Mouse (Mus musculus) urinary bladder, postnatal 36 days (tissue): ENCODE measurements at regions not wholly inside any gene's neighbourhood (a gene's known extent, or its start where the extent isn't known, plus 50 kb on each side); places are given as distances from the start of the nearest gene placed in this dataset.
A peak's percentile ranks its signal among the peaks of the same experiment; 100 is the strongest.

ENCODE experiments used
- DNase-seq, 2 experiments: peaks; one replicate each; pipeline ENCODE4 v3.0.0; 2022; ENCODE audit warnings: low spot score in 2 of 2, mixed read lengths in 1 of 2

DNA sequence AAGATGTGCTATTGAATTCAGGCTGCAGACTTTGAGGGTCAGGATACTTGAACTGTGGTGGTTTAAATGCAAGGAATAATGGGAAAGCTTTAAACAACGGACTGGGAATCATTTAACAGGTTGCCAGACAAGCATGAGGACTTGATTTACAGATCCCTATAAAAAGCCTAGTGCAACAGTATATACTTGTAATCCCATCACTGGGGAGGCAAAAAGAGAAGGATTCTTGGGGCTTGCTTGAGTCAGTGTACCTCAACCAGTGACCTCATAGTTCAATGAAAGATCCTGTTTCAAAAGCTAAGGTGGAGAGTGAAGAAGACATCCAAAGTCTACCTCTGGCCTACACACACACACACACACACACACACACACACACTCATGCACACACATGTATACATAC, 99.8 kb downstream of the Lrrn1 start:
- DNase-seq, result no peak

DNA sequence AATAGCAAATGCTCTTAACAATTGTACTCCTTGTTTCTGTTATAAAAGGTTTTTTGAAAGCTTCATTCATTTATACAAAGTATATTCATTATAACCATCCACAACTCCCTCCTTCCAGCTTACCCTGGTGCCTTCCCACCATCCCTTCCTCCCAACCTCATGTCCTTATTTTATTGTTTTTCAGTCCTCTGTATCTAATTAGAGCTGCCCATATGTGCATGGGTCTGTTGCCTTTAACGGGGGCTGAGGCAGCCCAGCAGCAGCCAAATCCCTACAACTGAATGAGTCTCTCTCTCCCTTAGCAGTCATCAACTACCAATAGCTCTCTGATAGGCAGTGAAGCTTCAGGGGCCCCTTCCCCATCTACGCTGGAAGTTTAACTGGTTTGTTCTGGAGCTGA, 116.2 kb downstream of the Lrrn1 start:
- DNase-seq, result no peak

DNA sequence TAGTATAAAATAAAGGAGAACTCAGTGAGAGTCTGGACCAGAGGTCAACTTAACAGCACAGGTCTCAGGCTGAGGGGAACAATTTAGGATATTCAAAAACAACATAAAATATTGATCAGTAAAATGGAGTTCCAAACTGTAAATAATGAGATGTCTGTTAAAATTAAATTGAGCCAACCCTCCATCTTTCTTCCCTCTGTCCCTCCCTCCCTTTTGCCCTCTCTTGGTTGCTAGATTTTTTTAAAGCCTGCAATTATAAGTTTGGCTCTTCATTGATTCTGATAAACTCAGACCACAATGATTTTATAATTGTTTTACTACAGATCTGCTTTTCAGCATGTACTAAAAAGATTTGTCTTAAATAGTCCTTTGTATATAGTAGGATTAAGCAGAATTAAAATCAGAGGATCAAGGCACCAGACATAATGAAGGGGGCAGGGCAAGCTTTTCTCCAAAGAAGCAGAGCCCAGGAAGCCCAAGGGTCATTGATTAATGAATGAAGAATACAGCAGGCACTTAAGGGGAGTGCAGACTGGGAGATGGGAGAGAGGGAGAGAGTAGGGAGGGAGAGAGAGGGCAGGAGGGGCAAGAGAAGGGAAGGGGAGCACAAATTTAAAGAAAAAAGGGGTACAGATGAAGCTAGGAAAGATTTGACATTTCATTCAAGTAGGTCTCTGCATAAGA, 124.4 kb downstream of the Lrrn1 start:
- DNase-seq, result no peak

DNA sequence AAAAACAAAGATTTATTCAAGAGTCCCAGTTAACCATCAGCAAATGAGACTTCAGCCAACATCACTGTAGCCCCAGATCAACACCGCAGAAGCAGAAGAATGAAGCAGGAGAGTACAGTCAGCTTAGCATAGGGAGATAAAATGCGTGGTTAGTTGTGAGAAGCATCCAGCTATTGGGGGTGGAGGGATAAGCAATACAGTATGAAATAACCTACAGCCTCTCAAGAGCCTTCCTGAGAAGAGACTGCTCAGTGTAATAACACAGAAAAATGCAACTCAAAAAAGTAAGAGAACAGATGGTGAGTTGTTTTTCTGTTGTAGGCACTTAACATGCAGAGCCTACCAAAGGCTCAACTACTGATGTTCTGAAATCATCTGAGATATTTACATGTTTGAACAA, 128.2 kb downstream of the Lrrn1 start:
- no peak for DNase-seq

DNA sequence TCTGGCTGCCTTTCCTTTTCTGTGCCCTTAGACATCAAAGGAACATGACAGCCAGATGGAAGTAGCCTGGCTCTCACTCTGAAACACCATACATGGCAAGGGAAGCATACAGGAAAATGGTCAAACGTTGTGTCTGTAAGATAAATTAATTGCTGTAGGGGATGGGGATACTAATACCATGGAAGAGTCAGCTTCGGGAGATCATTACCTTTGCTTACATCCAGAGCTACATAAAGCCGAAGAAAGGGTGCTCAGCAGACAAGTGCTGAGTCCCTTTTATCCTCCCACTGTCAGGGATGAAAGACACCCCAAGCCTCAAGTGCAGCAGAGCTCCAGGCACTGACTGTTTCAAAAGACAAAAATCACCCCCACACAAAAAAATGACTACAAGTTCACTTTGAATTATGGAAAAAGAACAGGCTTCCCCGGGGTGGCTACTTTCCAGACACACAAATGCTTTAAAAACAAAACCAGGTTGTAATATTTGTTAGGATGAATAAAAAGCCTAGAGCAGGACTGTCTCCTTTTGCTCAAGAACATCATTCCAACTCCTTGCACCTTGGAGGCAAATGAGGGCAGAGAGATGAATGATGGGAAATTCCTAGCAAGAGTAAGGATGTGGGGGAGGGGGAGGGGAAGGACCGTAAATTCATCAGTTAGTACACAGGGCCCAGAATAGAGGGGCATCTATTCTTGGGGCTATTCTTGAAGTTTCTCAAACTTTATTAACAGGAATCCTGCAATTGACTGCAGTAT, 131.6 kb downstream of the Lrrn1 start:
- DNase-seq, result no peak

DNA sequence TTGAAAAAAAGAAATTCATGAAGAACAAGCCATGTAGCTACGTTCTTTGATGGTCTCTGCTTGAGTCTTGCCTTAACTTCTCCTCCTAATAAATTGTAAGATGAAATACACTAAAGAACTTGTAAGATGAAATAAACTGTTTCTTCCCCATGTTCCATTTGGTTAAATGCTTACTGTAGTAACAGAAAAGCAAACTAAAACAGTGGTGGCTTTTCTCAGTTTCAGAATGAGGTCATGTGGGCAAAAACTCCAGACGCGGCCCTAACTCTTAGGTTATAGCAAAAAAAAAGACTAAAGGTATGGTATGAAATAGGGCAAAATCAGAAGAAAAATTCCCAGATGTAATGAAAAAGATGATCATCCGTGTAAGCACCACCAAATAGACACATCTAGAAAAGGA, 169.7 kb downstream of the Lrrn1 start:
- DNase-seq, result no peak

DNA sequence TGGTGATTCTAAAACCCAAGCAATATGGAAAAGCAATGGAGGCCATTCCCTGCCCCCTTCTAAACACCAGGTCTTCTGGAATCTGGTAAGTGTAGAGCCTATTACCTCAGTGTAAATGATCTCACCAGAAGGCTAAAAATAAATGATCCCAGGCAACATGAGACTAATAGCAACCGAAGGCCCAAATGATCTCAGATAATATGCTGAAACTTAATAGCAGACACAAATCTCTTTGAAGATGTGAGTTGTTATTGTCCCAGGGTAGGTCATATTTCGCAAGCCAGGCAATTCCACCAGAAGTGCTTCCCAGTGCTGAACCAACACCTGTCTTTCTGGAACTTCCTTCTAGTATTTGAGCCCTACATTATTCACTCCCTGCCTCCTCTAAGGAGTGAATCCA, 178.6 kb downstream of the Lrrn1 start:
- no peak for DNase-seq

DNA sequence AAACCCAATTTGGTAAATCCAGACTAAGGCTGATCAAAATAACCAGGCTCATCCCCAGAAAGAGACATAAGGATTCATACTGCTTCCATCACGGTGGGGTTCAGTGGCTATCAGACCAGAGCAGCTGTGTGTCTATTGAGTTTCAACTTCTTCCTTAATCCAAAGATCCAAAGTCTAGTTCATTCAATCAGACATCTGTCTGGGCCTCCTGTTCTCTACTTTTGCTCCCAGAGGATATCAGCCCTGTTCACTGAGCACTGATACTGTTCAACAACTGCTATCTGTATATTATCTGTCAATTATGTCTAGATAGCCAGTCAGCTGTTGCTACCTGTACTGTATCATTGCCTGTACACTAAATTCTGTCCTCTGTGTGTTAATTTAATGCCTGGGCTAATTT, 179.0 kb downstream of the Lrrn1 start:
- DNase-seq, result no peak

DNA sequence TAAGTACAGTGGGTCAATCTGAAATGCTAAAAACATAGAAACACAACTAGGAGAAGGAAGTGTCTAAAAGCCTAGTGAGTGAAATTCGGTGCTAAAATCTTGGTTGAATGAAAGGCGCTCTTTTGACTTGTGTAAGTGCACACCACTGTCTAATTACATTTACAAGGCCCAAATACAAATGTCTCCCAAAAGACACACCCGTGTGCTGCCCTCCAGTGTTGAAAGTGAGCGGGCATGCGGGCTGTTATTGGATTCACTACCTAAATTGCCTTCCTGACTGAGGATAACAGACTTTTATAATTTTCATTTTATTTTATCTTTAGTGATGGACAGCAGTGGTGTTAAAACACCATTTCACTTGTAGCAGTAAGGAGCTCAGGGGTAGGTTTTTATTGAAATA, 180.8 kb downstream of the Lrrn1 start:
- DNase-seq, result no peak

DNA sequence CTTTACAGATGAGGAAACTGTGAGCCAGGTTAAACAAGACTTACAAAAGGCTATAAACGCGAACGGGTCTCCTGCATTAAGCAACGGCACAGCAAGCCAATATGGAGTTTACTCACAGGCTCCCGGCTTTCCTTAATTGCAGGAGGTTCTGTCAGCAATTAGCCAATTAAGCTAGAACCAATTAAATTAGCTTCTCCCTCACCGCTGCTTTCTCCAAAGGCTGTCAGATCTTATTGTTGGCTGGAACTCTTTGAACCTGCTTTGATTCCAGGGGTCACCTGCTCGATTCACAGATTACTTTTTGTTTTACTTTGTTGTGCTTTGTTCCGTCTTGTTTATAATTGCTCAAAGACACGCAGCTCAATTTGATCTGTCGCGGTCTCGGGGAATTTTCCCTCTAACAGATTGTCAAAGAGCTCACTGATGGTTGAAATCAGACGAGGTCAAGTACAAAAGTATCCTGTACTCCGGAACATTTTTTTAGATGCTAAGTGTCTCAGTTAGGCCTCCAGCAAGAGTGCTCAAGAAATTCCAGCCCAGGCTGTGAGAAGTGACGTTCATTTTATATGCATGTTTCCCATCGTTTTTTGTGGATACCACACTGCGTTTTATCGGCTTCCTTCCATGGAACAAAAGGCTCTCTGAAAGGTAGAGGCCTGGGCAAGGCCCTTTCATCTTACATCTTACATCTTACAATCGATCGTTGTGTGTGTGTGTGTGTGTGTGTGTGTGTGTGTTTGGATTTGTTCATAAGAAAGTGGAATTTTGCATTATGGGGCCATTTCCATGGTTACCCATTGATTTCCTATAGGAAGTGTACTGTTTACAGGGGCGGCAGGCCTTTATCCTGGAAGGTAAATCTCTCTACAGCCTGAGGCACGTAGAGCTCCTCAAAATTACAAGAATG, 181.9 kb downstream of the Lrrn1 start:
- DNase-seq, result no peak

DNA sequence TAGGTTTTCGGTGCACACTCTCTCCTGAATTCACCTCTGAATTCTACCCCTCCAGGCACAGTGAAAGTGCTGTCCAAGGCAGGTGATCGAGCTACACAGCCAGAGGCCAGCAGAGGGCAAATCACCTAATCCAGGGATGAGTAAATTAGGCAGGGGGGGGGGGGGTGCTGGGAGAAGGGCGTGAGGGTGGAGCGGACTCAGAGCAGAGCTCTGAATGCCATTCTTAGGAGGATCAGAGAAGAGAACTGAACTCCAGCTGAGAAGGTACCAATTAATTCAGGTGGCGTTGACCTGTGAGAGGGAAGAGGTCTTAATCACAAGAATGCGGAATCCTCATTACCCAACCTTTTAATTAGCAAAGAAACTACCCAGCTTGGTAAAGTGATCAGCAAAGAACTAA, 183.5 kb downstream of the Lrrn1 start:
- DNase-seq, result no peak

DNA sequence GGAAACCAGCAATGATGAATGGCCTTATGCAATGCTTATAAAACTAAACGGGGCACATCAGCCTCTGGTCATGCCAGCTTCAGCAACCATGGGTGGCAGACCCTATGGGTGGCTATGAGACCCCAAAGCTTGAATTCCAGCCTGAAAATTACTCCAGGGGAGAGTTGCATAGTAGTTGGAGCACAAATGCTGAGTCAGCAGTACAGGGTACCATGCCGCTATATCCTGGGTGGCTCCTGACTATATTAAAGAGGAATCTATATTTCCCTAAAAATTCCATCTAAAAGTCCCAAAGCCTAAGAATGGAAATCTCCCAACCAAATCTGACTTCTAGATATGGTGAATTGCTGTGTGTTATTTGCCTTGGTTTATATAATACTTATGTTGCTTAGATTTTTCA, 187.6 kb downstream of the Lrrn1 start:
- DNase-seq, result no peak

DNA sequence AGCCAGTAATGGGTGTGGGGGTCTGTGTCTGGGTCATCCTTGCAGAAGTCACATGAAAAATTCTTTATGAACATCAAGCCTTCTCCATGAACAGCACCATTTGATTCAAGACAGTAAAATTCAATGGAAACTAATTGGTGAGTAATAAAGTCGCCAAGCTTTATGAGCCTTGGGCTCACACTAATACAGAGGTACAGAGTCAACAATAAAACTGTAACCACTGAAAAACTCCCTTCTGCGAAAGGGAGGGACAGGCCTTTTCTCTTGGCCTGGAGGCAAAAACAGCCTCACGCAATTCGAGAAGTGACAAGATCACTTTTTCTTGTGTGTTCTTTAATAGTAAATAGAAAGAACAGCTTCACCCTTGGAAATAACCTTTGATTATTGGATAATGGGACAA, 200.7 kb downstream of the Lrrn1 start:
- DNase-seq, result no peak

DNA sequence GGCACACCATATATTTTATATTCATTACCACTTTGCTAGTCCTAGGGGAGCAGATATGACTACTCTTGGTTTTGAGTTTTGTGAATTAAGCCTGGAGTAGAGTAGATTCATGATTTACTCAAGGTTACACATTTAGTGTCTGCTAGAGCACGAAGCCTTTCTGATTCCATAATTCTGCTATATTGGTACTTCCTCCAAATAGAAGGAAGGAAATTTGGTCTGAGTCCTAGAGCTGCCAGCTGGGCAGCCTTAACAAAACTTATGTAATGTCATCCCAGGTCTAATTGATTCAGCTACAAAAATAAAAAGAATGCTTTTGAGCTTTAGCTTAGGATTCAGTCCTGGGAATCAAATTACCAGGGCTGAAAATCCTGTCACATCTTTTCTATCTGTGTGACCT, 205.2 kb downstream of the Lrrn1 start:
- no peak for DNase-seq

DNA sequence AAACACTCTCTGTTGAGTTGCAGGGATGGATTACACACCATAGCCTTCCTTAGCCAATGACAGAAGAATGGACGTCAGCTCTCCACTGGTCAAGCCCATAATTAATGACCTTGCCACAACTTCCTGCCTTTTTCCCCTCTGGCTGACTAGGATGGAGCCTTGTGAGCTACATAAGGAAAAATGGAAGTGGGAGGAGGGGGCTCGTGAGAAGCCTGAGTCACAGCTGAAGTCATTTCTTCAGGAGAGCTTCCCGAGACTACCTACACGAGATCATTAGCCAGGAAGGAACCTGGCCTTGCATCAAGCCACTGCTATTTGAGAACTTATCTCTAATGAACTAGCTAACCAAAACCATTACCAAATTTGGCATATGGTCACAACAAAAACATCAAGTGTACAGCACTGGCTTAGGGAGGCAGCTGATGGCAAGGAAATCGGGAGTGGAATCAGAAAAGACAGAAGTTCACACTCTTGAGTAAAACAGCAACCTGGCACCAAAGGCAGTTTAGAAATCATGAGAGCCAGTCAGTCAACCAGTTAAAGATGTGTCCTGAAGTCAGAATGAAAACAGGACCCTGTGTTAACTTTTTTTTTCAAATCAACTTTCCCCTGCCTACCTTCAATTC, 219.7 kb downstream of the Lrrn1 start:
- DNase-seq, result no peak

DNA sequence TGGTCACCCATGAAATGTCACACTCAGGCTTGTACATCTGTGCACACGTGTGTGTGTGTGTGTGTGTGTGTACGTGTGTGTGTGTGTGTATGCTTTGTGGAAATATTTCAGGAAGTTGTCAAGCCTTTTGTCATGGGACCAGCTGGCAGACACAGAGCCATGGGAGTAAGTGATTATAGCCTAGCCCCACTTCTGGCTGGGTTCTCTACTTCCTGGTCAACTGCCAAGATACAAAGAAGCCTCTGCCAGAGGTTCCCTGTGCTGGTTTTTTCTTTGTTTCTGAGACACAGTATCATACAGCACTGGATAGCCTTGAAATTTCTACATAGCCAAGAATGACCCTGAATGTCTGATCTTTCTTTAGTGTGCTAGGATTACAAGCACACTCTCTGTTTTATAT, 220.2 kb downstream of the Lrrn1 start:
- DNase-seq, result peak in 1 of 2 experiments; percentile 2

DNA sequence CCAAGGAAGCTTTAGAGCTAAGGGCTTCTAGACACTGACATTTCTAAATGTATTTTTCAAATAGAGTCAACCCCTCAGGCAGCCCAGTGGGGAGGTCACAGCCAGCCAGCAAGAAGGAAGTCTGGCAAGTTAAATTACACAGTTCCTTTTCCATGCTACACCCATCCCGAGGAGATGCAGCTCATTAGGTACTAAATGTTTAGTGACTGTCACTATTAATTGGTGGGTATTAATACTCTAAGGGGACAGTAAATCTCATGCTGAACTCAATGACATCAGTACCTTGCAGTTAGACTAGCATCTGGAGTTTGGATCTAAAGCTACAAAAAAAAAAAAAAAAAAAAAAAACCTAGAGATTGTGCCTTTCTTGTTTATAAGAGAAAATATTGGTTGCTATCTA, 222.6 kb downstream of the Lrrn1 start:
- no peak for DNase-seq

DNA sequence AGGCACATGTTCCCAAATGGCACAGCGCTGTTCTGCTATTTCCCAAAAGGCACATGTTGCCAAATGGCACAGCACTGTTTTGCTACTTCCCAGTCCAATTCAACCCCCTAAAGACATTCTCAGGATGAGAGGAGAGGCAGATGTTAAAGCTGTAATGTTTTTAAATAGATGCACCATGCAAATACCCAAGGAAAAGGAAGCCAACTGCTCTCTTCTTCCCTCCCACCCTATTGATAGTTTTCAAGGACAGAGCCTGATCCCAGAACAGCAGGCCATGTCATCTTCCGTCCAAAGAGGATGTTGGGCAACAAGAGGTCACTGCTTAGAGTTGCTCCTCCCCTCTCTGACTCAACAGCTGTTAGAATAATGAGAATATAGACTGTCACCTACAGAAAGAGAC, 225.6 kb downstream of the Lrrn1 start:
- no peak for DNase-seq

DNA sequence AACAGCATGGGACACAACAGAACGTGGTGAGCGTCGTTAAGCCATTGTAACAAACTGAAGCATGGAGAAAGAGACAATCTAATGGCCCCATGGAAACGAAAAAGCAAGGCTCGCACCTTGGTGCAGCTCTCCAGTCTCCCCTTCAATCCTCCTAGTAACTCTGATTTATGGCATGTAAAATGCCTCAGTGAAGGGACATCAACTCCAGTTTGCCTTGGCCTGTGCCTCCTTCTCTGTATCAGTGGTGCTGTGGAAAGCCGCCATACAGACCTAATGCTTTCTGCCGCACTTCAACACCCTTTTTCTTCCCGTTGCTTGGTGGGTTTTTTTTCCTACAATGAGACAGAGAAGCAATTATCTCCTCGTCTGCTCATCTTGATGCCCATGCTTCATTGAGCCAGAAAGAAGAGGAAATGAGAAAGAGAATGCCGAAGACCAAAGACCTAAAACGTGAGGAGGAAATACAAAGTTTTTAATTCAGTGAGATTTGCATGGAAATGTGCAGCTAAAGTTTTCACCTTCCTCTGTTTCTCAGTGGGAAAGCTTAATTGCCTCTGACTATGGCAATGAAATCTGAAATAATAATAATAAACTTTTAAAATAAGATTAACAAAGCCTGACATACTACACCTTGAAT, 241.4 kb downstream of the Lrrn1 start:
- no peak for DNase-seq

DNA sequence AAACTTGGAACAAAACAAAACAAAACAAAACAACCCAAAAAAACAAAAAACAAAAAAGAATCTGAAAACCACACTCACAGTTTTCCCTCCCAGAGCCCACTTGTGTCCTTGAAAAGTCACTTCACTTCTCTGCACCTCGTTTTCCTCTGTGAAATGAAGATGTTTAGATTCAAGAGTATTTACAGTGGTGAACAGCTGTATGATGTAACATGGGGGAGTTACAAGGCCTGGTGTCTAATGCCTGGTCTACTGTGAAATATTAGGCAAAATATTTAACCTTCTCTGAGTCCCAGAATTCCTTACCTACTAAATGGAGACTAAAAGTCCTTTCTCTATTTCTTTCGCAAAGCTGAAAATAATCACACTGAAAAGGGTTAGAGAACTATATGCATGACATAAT, 255.4 kb downstream of the Lrrn1 start:
- DNase-seq, result no peak

DNA sequence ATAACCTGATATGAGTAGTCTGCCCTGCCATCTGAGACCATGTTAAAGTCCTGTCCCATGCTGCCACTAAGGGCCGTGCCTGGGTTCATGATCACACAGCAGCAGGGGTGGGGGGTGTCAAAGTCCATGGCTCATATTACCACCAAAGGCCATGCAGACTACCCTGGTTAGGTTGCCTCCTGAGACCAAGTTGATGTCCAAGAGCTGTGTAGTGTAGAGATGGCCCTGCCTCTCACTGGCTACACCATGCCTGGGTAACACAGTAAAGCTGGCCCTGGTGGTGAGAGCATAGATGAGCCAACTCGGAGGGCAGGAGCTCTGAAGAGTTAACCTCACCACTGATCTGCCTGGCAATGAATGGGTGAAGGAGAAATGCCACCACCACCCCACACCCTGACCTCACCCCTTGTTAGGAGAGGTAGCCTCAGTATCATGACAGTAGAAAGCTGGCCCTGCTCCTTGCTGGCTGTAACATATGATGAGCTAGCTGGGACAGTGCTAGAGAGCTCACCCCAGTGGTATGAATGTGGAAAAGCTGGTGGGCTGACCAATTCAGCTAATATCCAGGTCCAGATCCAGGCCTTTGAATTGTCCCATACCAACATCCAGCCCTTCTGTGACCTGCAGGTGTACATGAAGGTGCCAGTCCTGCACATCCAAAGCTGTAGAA, 258.8 kb downstream of the Lrrn1 start:
- DNase-seq, result no peak
